Mouse (Mus musculus): Measurements from ENCODE around the gene Bend3. TPM values are rescaled to one million over a fixed set of nuclear protein-coding genes. Genes with fewer than 3 reads are reported as not detected.

The Bend3 gene
- 0.06 and 0.16 TPM in 2 replicates for polyA plus RNA-seq (2012)

- Histone ChIP-seq H3K27me3 (ENCODE audit: control insufficient read depth) (peaks cover 17% of the 10 kb centered on the region), H3K4me3 (replicated peaks) (peak within 1 kb of the TSS; percentile 84), H3K36me3 (ENCODE audit: control insufficient read depth) (no peaks in the 10 kb centered on the region), H3K4me1 (ENCODE audit: control insufficient read depth) (peaks cover 57% of the 10 kb centered on the region), H3K9me3 (ENCODE audit: control insufficient read depth, low read length) (no peaks in the 10 kb centered on the region)
- TF ChIP-seq TAL1 (IDR thresholded peaks at IDR 0.05; ENCODE audit: low read length) (no peak), GATA1 (IDR thresholded peaks at IDR 0.05; ENCODE audit: low read length) (no peak)
These were observed at the start of gene Bend3 for GRCm38 (mm10) chr10:43478751-43479435. TSS of gene Bend3 (plus strand) at chr10:43478831.

- no peaks in the 10 kb centered on the region for H3K36me3 ChIP-seq (ENCODE audit: control insufficient read depth)
- H3K9me3 ChIP-seq (ENCODE audit: control insufficient read depth, low read length), result no peaks in the 10 kb centered on the region
- no peak overlapping the region for H3K4me3 ChIP-seq (replicated peaks)
- TF ChIP-seq GATA1 (IDR thresholded peaks at IDR 0.05; ENCODE audit: low read length), result no peak
- H3K27me3 ChIP-seq (ENCODE audit: control insufficient read depth), result no peaks in the 10 kb centered on the region
- no peaks in the 10 kb centered on the region for H3K4me1 ChIP-seq (ENCODE audit: control insufficient read depth)
These were observed 48.0 kb upstream of the Bend3 start for GRCm38 (mm10) chr10:43430606-43431005.

- no peaks in the 10 kb centered on the region for H3K9me3 ChIP-seq (ENCODE audit: control insufficient read depth, low read length)
- H3K4me1 ChIP-seq (ENCODE audit: control insufficient read depth), result no peaks in the 10 kb centered on the region
- no peak for TF ChIP-seq TAL1 (IDR thresholded peaks at IDR 0.05; ENCODE audit: low read length)
- TF ChIP-seq GATA1 (IDR thresholded peaks at IDR 0.05; ENCODE audit: low read length), result no peak
- no peak overlapping the region for H3K4me3 ChIP-seq (replicated peaks)
- H3K27me3 ChIP-seq (ENCODE audit: control insufficient read depth), result no peaks in the 10 kb centered on the region
- H3K36me3 ChIP-seq (ENCODE audit: control insufficient read depth), result no peaks in the 10 kb centered on the region
These were observed 44.3 kb upstream of the Bend3 start for GRCm38 (mm10) chr10:43434326-43434725.

GRCm38 (mm10) chr10:43435757-43436156 is 42.9 kb upstream of the Bend3 start:
- no peaks in the 10 kb centered on the region for H3K36me3 ChIP-seq (ENCODE audit: control insufficient read depth)
- no peak overlapping the region for H3K4me3 ChIP-seq (replicated peaks)
- no peaks in the 10 kb centered on the region for H3K9me3 ChIP-seq (ENCODE audit: control insufficient read depth, low read length)
- H3K27me3 ChIP-seq (ENCODE audit: control insufficient read depth), result no peaks in the 10 kb centered on the region
- no peaks in the 10 kb centered on the region for H3K4me1 ChIP-seq (ENCODE audit: control insufficient read depth)
- TF ChIP-seq GATA1 (IDR thresholded peaks at IDR 0.05; ENCODE audit: low read length) (no peak), TAL1 (IDR thresholded peaks at IDR 0.05; ENCODE audit: low read length) (no peak)

GRCm38 (mm10) chr10:43439492-43439941 is 39.1 kb upstream of the Bend3 start:
- H3K4me3 ChIP-seq (replicated peaks), result no peak overlapping the region

GRCm38 (mm10) chr10:43440050-43440449 is 38.6 kb upstream of the Bend3 start:
- Histone ChIP-seq H3K9me3 (ENCODE audit: control insufficient read depth, low read length) (no peaks in the 10 kb centered on the region), H3K27me3 (ENCODE audit: control insufficient read depth) (no peaks in the 10 kb centered on the region), H3K36me3 (ENCODE audit: control insufficient read depth) (no peaks in the 10 kb centered on the region), H3K4me1 (ENCODE audit: control insufficient read depth) (no peaks in the 10 kb centered on the region), H3K4me3 (replicated peaks) (no peak overlapping the region)
- TF ChIP-seq GATA1 (IDR thresholded peaks at IDR 0.05; ENCODE audit: low read length), result no peak

More at GRCm38 (mm10) chr10:43439492-43439941, 39.1 kb upstream of the Bend3 start:
- Histone ChIP-seq H3K36me3 (ENCODE audit: control insufficient read depth) (no peaks in the 10 kb centered on the region), H3K9me3 (ENCODE audit: control insufficient read depth, low read length) (no peaks in the 10 kb centered on the region), H3K27me3 (ENCODE audit: control insufficient read depth) (no peaks in the 10 kb centered on the region), H3K4me1 (ENCODE audit: control insufficient read depth) (no peaks in the 10 kb centered on the region)
- TF ChIP-seq TAL1 (IDR thresholded peaks at IDR 0.05; ENCODE audit: low read length) (no peak), GATA1 (IDR thresholded peaks at IDR 0.05; ENCODE audit: low read length) (no peak)

GRCm38 (mm10) chr10:43440981-43441740 is 37.5 kb upstream of the Bend3 start:
- no peak for TF ChIP-seq GATA1 (IDR thresholded peaks at IDR 0.05; ENCODE audit: low read length)
- no peak for TF ChIP-seq TAL1 (IDR thresholded peaks at IDR 0.05; ENCODE audit: low read length)
- H3K36me3 ChIP-seq (ENCODE audit: control insufficient read depth), result no peaks in the 10 kb centered on the region
- no peaks in the 10 kb centered on the region for H3K4me1 ChIP-seq (ENCODE audit: control insufficient read depth)
- no peak overlapping the region for H3K4me3 ChIP-seq (replicated peaks)
- H3K27me3 ChIP-seq (ENCODE audit: control insufficient read depth), result no peaks in the 10 kb centered on the region
- no peaks in the 10 kb centered on the region for H3K9me3 ChIP-seq (ENCODE audit: control insufficient read depth, low read length)

- H3K4me1 ChIP-seq (ENCODE audit: control insufficient read depth), result peaks cover 16% of the 10 kb centered on the region
- TF ChIP-seq GATA1 (IDR thresholded peaks at IDR 0.05; ENCODE audit: low read length) (no peak), TAL1 (IDR thresholded peaks at IDR 0.05; ENCODE audit: low read length) (no peak)
- H3K36me3 ChIP-seq (ENCODE audit: control insufficient read depth), result no peaks in the 10 kb centered on the region
- no peak overlapping the region for H3K4me3 ChIP-seq (replicated peaks)
- 0 out of 2 replicates have a peak, but pooled peaks cover 2% of the 10 kb centered on the region for H3K27me3 ChIP-seq (ENCODE audit: control insufficient read depth)
- peaks cover 3% of the 10 kb centered on the region; the same call in 1 of the 2 replicates for H3K9me3 ChIP-seq (ENCODE audit: control insufficient read depth, low read length)
These were observed 30.0 kb upstream of the Bend3 start for GRCm38 (mm10) chr10:43448656-43449055.

Measured in erythroblast, embryonic 14.5 days (primary cell).